Mouse (Mus musculus) T-cell, adult 66 days (primary cell): ENCODE data around the gene Ptgfrn. TPM values are rescaled to one million over a fixed set of nuclear protein-coding genes. Genes with fewer than 3 reads are reported as not detected.

ENCODE experiments used
- total RNA-seq, 2 experiments: library from RNA; stranded (reverse); gene quantifications; 3 replicates in 1 of 2; 4 replicates in 1 of 2; pipeline ENCODE4 v1.2.4; 2023

Ptgfrn gene
- total RNA-seq: 1 to 10 TPM; 2.4 to 3.3 TPM

DNA sequence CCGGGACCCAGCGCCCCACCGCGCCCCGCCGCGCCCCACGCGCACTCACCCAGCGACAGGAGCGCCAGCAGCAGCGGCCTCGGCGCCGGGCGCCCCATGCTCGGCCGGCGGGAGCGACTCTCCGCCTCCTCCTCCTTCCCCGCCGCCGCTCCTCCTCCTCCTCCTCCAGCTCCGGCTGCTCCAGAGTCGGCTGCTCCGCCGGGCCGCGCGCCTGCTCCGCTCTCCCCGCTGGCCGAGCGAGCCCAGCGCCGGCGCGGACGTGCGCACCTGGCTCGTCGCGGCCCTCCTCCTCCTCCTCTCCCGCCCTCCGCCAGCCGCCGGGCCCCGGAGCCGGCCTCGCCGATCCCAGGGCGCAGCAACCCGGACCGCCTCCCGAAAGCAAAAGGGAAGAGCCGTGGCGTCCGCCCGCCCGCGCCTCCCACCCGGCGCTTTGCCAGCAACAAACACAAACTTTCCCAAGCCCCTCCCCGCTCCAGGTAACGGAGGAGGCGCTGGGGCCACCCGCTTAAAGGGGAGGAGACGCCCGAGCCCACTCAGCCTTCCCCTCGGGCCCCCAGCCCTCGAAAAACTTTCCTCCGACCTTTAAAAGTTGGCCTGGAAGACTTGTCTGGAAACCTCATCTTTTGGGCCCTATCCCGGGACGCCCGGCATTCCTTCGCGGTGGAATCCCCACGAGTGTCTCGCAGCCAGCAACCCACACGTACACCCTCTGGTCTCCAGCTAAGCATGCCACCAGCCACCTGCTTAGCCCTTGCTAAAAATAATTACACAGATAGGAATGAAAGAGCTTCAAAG lies at the start of gene Ptgfrn:
Ptgfrn (minus strand) TSS at position 236 of the 795 bp plus-strand sequence.

GRCm38 (mm10) chr3:101029339-101029738 lies 80.7 kb downstream of the Ptgfrn start, which contains the start of gene Cd101:
TSS of gene Cd101 (minus strand) at chr3:101029556.

Other genes with a start within 250 kb of the Ptgfrn start
- 1 to 10 TPM; 1.3 to 1.6 TPM for gene Trim45, start 188.1 kb downstream of the Ptgfrn start, total RNA-seq
- 10 to 100 TPM in 1 of 2 experiments, 1 to 10 TPM in 1; 9.7 to 11.0 TPM for gene Ttf2, start 140.6 kb downstream of the Ptgfrn start, total RNA-seq
- gene Cd101, start 80.7 kb downstream of the Ptgfrn start, total RNA-seq: 1 to 10 TPM; 4.0 to 4.1 TPM
- 100 to 1,000 TPM; 484 to 494 TPM for gene Cd2, start 177.7 kb upstream of the Ptgfrn start, total RNA-seq